Mouse (Mus musculus) liver, adult 2 months (tissue): ENCODE results near the gene 1810043G02Rik. TPM values are rescaled to one million over a fixed set of nuclear protein-coding genes. Genes with fewer than 3 reads are reported as not detected.
"Not testable (repeated sequence)": the region's sequence is repeated elsewhere in the genome, so short reads cannot be mapped to it uniquely, and the experiment has no call there.

ENCODE experiments used
- DNase-seq: peaks from one replicate; pipeline ENCODE4 v3.0.0-alpha.2; 2011; ENCODE audit warnings: low read depth, low spot score; ENCODE audit errors: extremely low read depth
- H3K27ac ChIP-seq: fragments of 200-500 bp; replicated peaks from 2 replicates; pipeline ENCODE4 v1.5.1; 2012; ENCODE audit warnings: low read depth, mild to moderate bottlenecking, control low read depth, inconsistent platforms, low read length; ENCODE audit not compliant: insufficient read depth
- H3K27me3 ChIP-seq: fragments of 200-500 bp; 2 replicates; pipeline ENCODE4 v1.6.1; 2012; ENCODE audit warnings: mild to moderate bottlenecking, moderate library complexity, low read length, inconsistent platforms; ENCODE audit not compliant: control insufficient read depth, insufficient read depth
- H3K36me3 ChIP-seq: fragments of 200-500 bp; 2 replicates; pipeline ENCODE4 v1.6.1; 2012; ENCODE audit warnings: low read length, inconsistent platforms; ENCODE audit not compliant: control insufficient read depth, insufficient read depth
- H3K4me1 ChIP-seq: fragments of 200-500 bp; 2 replicates; pipeline ENCODE4 v1.6.1; 2011; ENCODE audit warnings: low read length; ENCODE audit not compliant: control insufficient read depth, insufficient read depth
- H3K4me3 ChIP-seq: fragments of 200-500 bp; 2 replicates; pipeline ENCODE4 v1.5.1; 2011; ENCODE audit warnings: low read depth, mild to moderate bottlenecking, control low read depth, low read length, moderate library complexity; ENCODE audit not compliant: insufficient read depth
- H3K79me2 ChIP-seq: fragments of 200-500 bp; 2 replicates; pipeline ENCODE4 v1.6.1; 2012; ENCODE audit warnings: inconsistent platforms, mild to moderate bottlenecking, low read length, moderate library complexity; ENCODE audit not compliant: control insufficient read depth, insufficient read depth
- H3K9ac ChIP-seq: fragments of 200-500 bp; 2 replicates; pipeline ENCODE4 v1.6.1; 2012; ENCODE audit warnings: low read depth, mild to moderate bottlenecking, control low read depth, inconsistent platforms, low read length
- CTCF ChIP-seq: fragments of 200-500 bp; IDR thresholded peaks from 2 replicates; pipeline ENCODE4 v1.5.1; 2011; ENCODE audit warnings: low read depth, low read length, control low read depth
- POLR2A ChIP-seq: fragments of 200-500 bp; IDR thresholded peaks from 2 replicates; pipeline ENCODE4 v1.6.1; 2011; ENCODE audit warnings: low read length, control low read depth; ENCODE audit not compliant: insufficient read depth; ENCODE audit errors: extremely low read depth
- WGBS: fragments of 180-500 bp; shearing (Covaris S2); methylation state at CpG from one replicate; pipeline ENCODE4 v1.1.7; 2018; 5-methylcytosine and 5-hydroxymethylcytosine counted together
- polyA plus RNA-seq: library from polyadenylated mRNA; depleted of rRNA; stranded (reverse); fragments of >200 nt; gene quantifications from 2 replicates; pipeline ENCODE4 v1.2.3, GENCODE M21; 2012
- total RNA-seq: library from RNA; depleted of rRNA; stranded (reverse); fragments of >200 nt; gene quantifications from 2 replicates; pipeline ENCODE4 v1.2.3, GENCODE M21; 2014

1810043G02Rik gene
- total and polyA plus RNA-seq, 2 experiments, result 5.9 to 13.2 TPM

GRCm38 (mm10) chr10:78008169-78008568, 29.8 kb downstream of the 1810043G02Rik start:
- DNase-seq, result no peak
- Histone ChIP-seq H3K4me1 (peaks cover 13% of the 10 kb centered on the region), H3K36me3 (no peaks in the 10 kb centered on the region), H3K79me2 (peaks cover 7% of the 10 kb centered on the region; the same call in 1 of the 2 replicates), H3K27me3 (no peaks in the 10 kb centered on the region), H3K4me3 (no peak overlapping the region), H3K9ac (no peak overlapping the region), H3K27ac (no peak overlapping the region)
- WGBS, result 74% methylated on average over 3 of the region's 3 CpGs
- no peak for TF ChIP-seq POLR2A
- no peak for TF ChIP-seq CTCF

- peaks cover 13% of the 10 kb centered on the region for H3K4me1 ChIP-seq
- peak; percentile 89 for DNase-seq
- peak overlapping the region; percentile 93 for H3K27ac ChIP-seq
- peak overlapping the region; percentile 77 for H3K4me3 ChIP-seq
- under 1% methylated on average over 59 of the region's 59 CpGs for WGBS
- no peaks in the 10 kb centered on the region for H3K27me3 ChIP-seq
- H3K9ac ChIP-seq, result peak overlapping the region; percentile 90
- H3K36me3 ChIP-seq, result no peaks in the 10 kb centered on the region
- peaks cover 7% of the 10 kb centered on the region; the same call in 1 of the 2 replicates for H3K79me2 ChIP-seq
- peak; percentile 71 for TF ChIP-seq CTCF
- TF ChIP-seq POLR2A, result peak; percentile 78
Measured at GRCm38 (mm10) chr10:78009184-78009944, 31.0 kb downstream of the 1810043G02Rik start.

GRCm38 (mm10) chr10:78009945-78010293, 31.6 kb downstream of the 1810043G02Rik start, which contains the start of gene Pfkl:
TSS of gene Pfkl (minus strand) at chr10:78010083.
- Histone ChIP-seq H3K79me2 (peaks cover 7% of the 10 kb centered on the region; the same call in 1 of the 2 replicates), H3K4me3 (peak within 1 kb of the TSS; percentile 77), H3K27me3 (no peaks in the 10 kb centered on the region), H3K27ac (peak within 1 kb of the TSS; percentile 93), H3K4me1 (peaks cover 13% of the 10 kb centered on the region), H3K9ac (peak within 1 kb of the TSS; percentile 90), H3K36me3 (no peaks in the 10 kb centered on the region)
- 1% methylated on average over 9 of the region's 9 CpGs for WGBS
- TF ChIP-seq CTCF, result no peak
- TF ChIP-seq POLR2A, result no peak
- DNase-seq, result no peak

- no peak overlapping the region for H3K9ac ChIP-seq
- no peaks in the 10 kb centered on the region for H3K27me3 ChIP-seq
- no peak overlapping the region for H3K4me3 ChIP-seq
- WGBS, result 26% methylated on average over 10 of the region's 10 CpGs
- H3K4me1 ChIP-seq, result peaks cover 13% of the 10 kb centered on the region
- peaks cover 7% of the 10 kb centered on the region; the same call in 1 of the 2 replicates for H3K79me2 ChIP-seq
- H3K36me3 ChIP-seq, result no peaks in the 10 kb centered on the region
- no peak overlapping the region for H3K27ac ChIP-seq
- no peak for TF ChIP-seq CTCF
- no peak for TF ChIP-seq POLR2A
- peak; percentile 15 for DNase-seq
Measured at GRCm38 (mm10) chr10:78010335-78010734, 32.0 kb downstream of the 1810043G02Rik start.

- not testable (repeated sequence) for DNase-seq, H3K4me3 ChIP-seq, H3K27ac ChIP-seq, H3K79me2 ChIP-seq, H3K27me3 ChIP-seq, H3K36me3 ChIP-seq, H3K9ac ChIP-seq
- peaks cover 13% of the 10 kb centered on the region for H3K4me1 ChIP-seq
- 92% methylated on average over 5 of the region's 5 CpGs for WGBS
Measured at GRCm38 (mm10) chr10:78011116-78011515, 32.8 kb downstream of the 1810043G02Rik start.
